23 mouse cellular contexts compared by ENCODE assay signal in the genomic region with DNA sequence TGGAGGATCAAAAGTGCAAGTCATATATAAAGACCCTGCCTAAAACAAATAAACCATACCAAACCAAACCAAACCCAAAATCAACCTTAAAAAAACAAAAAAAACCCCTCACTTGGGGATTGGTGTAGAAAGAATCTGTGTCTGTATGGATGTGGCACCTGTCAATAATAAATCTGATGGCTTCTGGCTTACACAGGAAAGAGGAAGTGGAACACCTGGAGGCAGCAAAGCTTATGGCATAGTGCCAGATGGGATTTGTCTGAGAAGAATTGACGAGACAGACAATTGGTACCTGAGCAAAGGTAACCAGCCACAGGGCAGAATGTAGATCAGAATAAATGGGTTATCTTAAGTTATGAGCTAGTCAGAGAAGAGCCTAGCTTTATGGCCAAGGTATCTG. TPM values are rescaled to one million over a fixed set of nuclear protein-coding genes. Genes with fewer than 3 reads are reported as not detected.
A peak's percentile ranks its signal among the peaks of the same experiment; 100 is the strongest.
DNase-seq lines count a peak whose midpoint lies in the region; ATAC-seq lines count a peak whose summit lies in the region.
"Had no signal": no experiment of that assay in that cellular context is flagged by ENCODE, and none has a peak within 500 bp of the region (broad histone marks: within the 10 kb centered on the region; RNA-seq: fewer than 3 reads in every experiment).

No protein-coding gene starts in this region.

- peak; percentile 43 for DNase-seq in heart, adult 11 months
- DNase-seq in heart, postnatal 10 days = no peak
- DNase-seq in A20 (ENCODE audit: low read depth, low spot score) = peak; percentile 49
- DNase-seq in fat pad, adult 2 months (ENCODE audit: extremely low read depth, low read depth, low spot score) = peak; percentile 31
- peak; percentile 39 for DNase-seq in splenic B cell, adult 2 months (ENCODE audit: low read depth, low spot score)
- DNase-seq in gastrocnemius, postnatal 4 days (ENCODE audit: low spot score in 2 of 2) = no peak
- DNase-seq: adrenal gland, adult 8-10 months; adrenal gland, postnatal 14 days; adrenal gland, postnatal 36 days; cerebellum, adult 11-12 months; cerebellum, adult 2 months; cerebellum, adult 9-10 months; cerebellum, postnatal 10 days; cerebellum, postnatal 25 days had no signal

- H3K9me3 ChIP-seq in hindbrain, embryonic 12.5 days (replicated peaks) = no peaks in the 10 kb centered on the region
- H3K9me3 ChIP-seq: embryonic facial prominence, embryonic 10.5 days; embryonic facial prominence, embryonic 12.5 days; forebrain, embryonic 10.5 days; forebrain, embryonic 12.5 days had no signal

- no peaks in the 10 kb centered on the region for H3K4me1 ChIP-seq in hindbrain, embryonic 12.5 days
- H3K4me1 ChIP-seq: embryonic facial prominence, embryonic 10.5 days; embryonic facial prominence, embryonic 12.5 days; forebrain, embryonic 10.5 days; forebrain, embryonic 12.5 days had no signal

- H3K27ac ChIP-seq in hindbrain, embryonic 12.5 days = no peak overlapping the region
- H3K27ac ChIP-seq: embryonic facial prominence, embryonic 10.5 days; embryonic facial prominence, embryonic 12.5 days; forebrain, embryonic 10.5 days; forebrain, embryonic 12.5 days had no signal

- ATAC-seq in hindbrain, embryonic 12.5 days (ENCODE audit: low FRiP score) = no peak
- ATAC-seq: activated CD4-positive, CD25-positive, alpha-beta regulatory T cell, adult 4 months; forebrain, embryonic 14.5 days; forebrain, embryonic 16.5 days; Patski had no signal

- H3K9ac ChIP-seq in hindbrain, embryonic 12.5 days = no peak overlapping the region
- H3K9ac ChIP-seq: embryonic facial prominence, embryonic 12.5 days; forebrain, embryonic 12.5 days had no signal

- peaks cover 5% of the 10 kb centered on the region for H3K36me3 ChIP-seq in splenic B cell, adult 2 months (ENCODE audit: control insufficient read depth, insufficient read depth, low read length, poor library complexity, severe bottlenecking)
- H3K36me3 ChIP-seq in hindbrain, embryonic 12.5 days = peaks cover 14% of the 10 kb centered on the region

- WGBS in hindbrain, embryonic 12.5 days = 93% methylated on average over 1 of the region's 1 CpGs

- H3K27me3 ChIP-seq in splenic B cell, adult 2 months (ENCODE audit: control insufficient read depth, insufficient read depth, low read length, poor library complexity, severe bottlenecking) = no peaks in the 10 kb centered on the region
- no peaks in the 10 kb centered on the region for H3K27me3 ChIP-seq in hindbrain, embryonic 12.5 days
- H3K27me3 ChIP-seq: embryonic facial prominence, embryonic 12.5 days; forebrain, embryonic 12.5 days; Patski had no signal

- intact Hi-C loops in heart, postnatal 10 days (cut with DNase I) = no loop called here

- H3K4me3 ChIP-seq in hindbrain, embryonic 12.5 days = no peak overlapping the region
- H3K4me3 ChIP-seq: embryonic facial prominence, embryonic 10.5 days; embryonic facial prominence, embryonic 12.5 days; forebrain, embryonic 10.5 days; forebrain, embryonic 12.5 days had no signal

- no peak overlapping the region for H3K4me2 ChIP-seq in hindbrain, embryonic 12.5 days (replicated peaks)
- H3K4me2 ChIP-seq: embryonic facial prominence, embryonic 12.5 days; forebrain, embryonic 12.5 days had no signal

RNA-seq across cellular contexts. Expression of gene Mfsd2b, which starts 10.9 kb away (rescaled TPM):
- 1 to 10 TPM in 1 of 2 experiments, under 1 TPM in 1; 0.64 to 2.0 TPM for total RNA-seq in heart, postnatal 10 days (2021)
- polyA plus RNA-seq in hindbrain, embryonic 12.5 days (2016; fragmentation: Nextera tagmentation; extraction: Ambion mirVana) = 3.4 and 4.0 TPM in 2 replicates
- total RNA-seq in gastrocnemius, postnatal 4 days (2021) = 1 to 10 TPM in 1 of 2 experiments, under 1 TPM in 1; 0.65 to 1.3 TPM

RNA-seq across cellular contexts. Expression of gene Ubxn2a, which starts 22.4 kb away (rescaled TPM):
- total RNA-seq in heart, postnatal 10 days (2021) = 10 to 100 TPM; 49.3 to 54.5 TPM
- 36.0 and 38.9 TPM in 2 replicates for polyA plus RNA-seq in hindbrain, embryonic 12.5 days (2016; fragmentation: Nextera tagmentation; extraction: Ambion mirVana)
- total RNA-seq in gastrocnemius, postnatal 4 days (2021) = 10 to 100 TPM; 31.9 to 36.7 TPM

RNA-seq across cellular contexts. Expression of gene Atad2b, which starts 32.1 kb away (rescaled TPM):
- total RNA-seq in heart, postnatal 10 days (2021) = 10 to 100 TPM; 25.6 to 30.0 TPM
- 25.8 and 28.2 TPM in 2 replicates for polyA plus RNA-seq in hindbrain, embryonic 12.5 days (2016; fragmentation: Nextera tagmentation; extraction: Ambion mirVana)
- 10 to 100 TPM; 30.4 to 35.2 TPM for total RNA-seq in gastrocnemius, postnatal 4 days (2021)

RNA-seq across cellular contexts. Expression of gene Wdcp, which starts 42.0 kb away (rescaled TPM):
- total RNA-seq in heart, postnatal 10 days (2021) = 1 to 10 TPM; 8.7 to 9.1 TPM
- 17.1 and 19.8 TPM in 2 replicates for polyA plus RNA-seq in hindbrain, embryonic 12.5 days (2016; fragmentation: Nextera tagmentation; extraction: Ambion mirVana)
- 10 to 100 TPM; 10.5 to 10.7 TPM for total RNA-seq in gastrocnemius, postnatal 4 days (2021)

RNA-seq across cellular contexts. Expression of gene Fkbp1b, which starts 43.7 kb away (rescaled TPM):
- 1 to 10 TPM; 3.6 to 4.0 TPM for total RNA-seq in heart, postnatal 10 days (2021)
- polyA plus RNA-seq in hindbrain, embryonic 12.5 days (2016; fragmentation: Nextera tagmentation; extraction: Ambion mirVana) = 13.4 and 18.6 TPM in 2 replicates
- total RNA-seq in gastrocnemius, postnatal 4 days (2021) = 1 to 10 TPM; 5.1 to 6.1 TPM
- polyA plus RNA-seq: activated CD4-positive, CD25-positive, alpha-beta regulatory T cell, adult 4 months had no signal

Comparison
In these comparisons a context has a peak if more than half of its experiments do, and no peak if none do; other contexts are left out.
1. DNase-seq: peak in heart, adult 11 months (single experiment), A20 (single experiment), fat pad, adult 2 months (single experiment) and splenic B cell, adult 2 months (single experiment); none in heart, postnatal 10 days (0 of 2) and gastrocnemius, postnatal 4 days (0 of 2).